Mouse (Mus musculus) heart, postnatal 0 days (tissue): ENCODE measurements at regions not wholly inside any gene's neighbourhood (a gene's known extent, or its start where the extent isn't known, plus 50 kb on each side); places are given as distances from the start of the nearest gene placed in this dataset.

ENCODE experiments used
- CTCF ChIP-seq: IDR thresholded peaks from 2 replicates; pipeline ENCODE4 v1.5.1; 2016; ENCODE audit warnings: antibody characterized with exemption, control low read depth, low read depth
- EP300 ChIP-seq: IDR thresholded peaks from 2 replicates; pipeline ENCODE4 v1.6.1; 2016; ENCODE audit warnings: antibody characterized with exemption, low read depth

DNA sequence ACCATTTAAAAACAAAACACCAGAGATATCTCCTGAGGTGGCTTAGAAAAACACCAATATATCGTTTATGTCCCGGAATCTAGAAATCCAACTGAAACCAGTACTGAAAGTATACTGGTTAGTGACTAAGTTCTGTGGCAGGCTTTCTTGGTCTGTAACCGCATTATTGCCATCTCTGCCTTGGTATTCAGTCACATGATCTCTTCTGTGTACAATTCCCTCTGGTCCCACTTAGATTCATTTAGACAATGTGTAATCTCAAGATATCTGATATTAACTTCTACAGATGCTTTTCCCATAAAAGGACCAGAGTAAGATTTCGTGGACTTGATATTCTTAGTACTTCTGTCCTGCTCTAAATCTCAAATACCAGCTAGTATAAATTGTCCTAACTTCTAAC, 414.7 kb downstream of the Ptprc start:
- TF ChIP-seq CTCF (no peak), EP300 (no peak)
